Mouse (Mus musculus) myocyte (in vitro differentiated cells): ENCODE measurements around the gene Pnrc2.

Source experiments
- CEBPB ChIP-seq: IDR thresholded peaks from 2 replicates; pipeline ENCODE4 v1.6.1; 2011; ENCODE audit warnings: mild to moderate bottlenecking, moderate library complexity; ENCODE audit not compliant: poor library complexity, insufficient read depth, severe bottlenecking
- MAX ChIP-seq: IDR thresholded peaks from one replicate; pipeline ENCODE4 v1.6.1; 2011; ENCODE audit warnings: low read depth, mild to moderate bottlenecking, control low read depth
- MYOG ChIP-seq, 3 experiments: IDR thresholded peaks; one replicate each; pipeline ENCODE4 v1.6.1; 2011; ENCODE audit warnings: control low read depth in 2 of 3, low read depth in 2 of 3, mild to moderate bottlenecking in 2 of 3; ENCODE audit not compliant: insufficient read length in 2 of 3, control insufficient read depth in 1 of 3, insufficient read depth in 1 of 3
- POLR2A ChIP-seq: IDR thresholded peaks from one replicate; pipeline ENCODE4 v1.6.1; 2011; ENCODE audit warnings: low read depth, mild to moderate bottlenecking, control low read depth, moderate library complexity; ENCODE audit not compliant: insufficient read length
- POLR2AphosphoS2 ChIP-seq: IDR thresholded peaks from one replicate; pipeline ENCODE4 v1.6.1; 2011; ENCODE audit warnings: low read depth, control low read depth; ENCODE audit not compliant: insufficient read length

DNA sequence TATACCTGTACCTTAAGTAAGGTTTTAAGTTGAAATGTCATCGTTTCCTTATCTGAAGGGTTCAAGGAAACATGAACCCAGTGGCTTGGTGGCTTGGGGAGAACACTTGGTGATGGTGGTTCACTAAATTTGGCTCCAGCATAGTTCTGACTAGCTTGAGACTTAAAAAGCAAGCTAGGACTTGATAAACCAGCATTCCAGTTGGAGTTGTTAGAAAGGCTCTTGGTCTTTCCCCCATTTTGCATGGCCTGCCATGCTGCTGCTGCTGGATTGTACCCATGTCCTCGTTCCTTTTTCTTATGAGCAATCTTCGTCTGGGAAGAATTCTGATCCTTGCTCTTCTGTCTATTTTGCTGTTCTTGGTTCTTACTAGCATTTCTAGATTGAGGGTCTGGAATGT, 1.6 kb downstream of the Pnrc2 start:
- TF ChIP-seq POLR2A = peak; percentile 8
- no peak for TF ChIP-seq MYOG (IDR thresholded peaks at IDR 0.05; ENCODE audit: control insufficient read depth in 1 of 3, insufficient read depth in 1 of 3, insufficient read length in 2 of 3, low read depth in 2 of 3)
- no peak for TF ChIP-seq POLR2AphosphoS2
- TF ChIP-seq CEBPB = no peak
- TF ChIP-seq MAX = no peak
